22 mouse cellular contexts compared by ENCODE assay signal in genomic region chr9:90961436-90961835, GRCm38 (mm10).
"Had no signal": no experiment of that assay in that cellular context is flagged by ENCODE, and none has a peak within 500 bp of the region (broad histone marks: within the 10 kb centered on the region; RNA-seq: fewer than 3 reads in every experiment).

No protein-coding gene starts in this region.

- H3K4me1 ChIP-seq: intestine, embryonic 15.5 days; kidney, embryonic 15.5 days; liver, embryonic 12.5 days; liver, embryonic 15.5 days; midbrain, embryonic 12.5 days; midbrain, embryonic 15.5 days; neural tube, embryonic 12.5 days; neural tube, embryonic 15.5 days; stomach, embryonic 15.5 days had no signal

- DNase-seq: kidney, adult 11 months; kidney, adult 8-10 months; kidney, postnatal 14 days; kidney, postnatal 4 days; layer of hippocampus, adult 9-11 months; liver; lung, adult 18-20 months; right cerebral cortex, adult 18-20 months; right cerebral cortex, postnatal 14 days; right cerebral cortex, postnatal 4 days; thymus, postnatal 25 days had no signal

- H3K4me3 ChIP-seq: intestine, embryonic 15.5 days; kidney, embryonic 15.5 days; layer of hippocampus, adult 2 months; liver, embryonic 12.5 days; liver, embryonic 15.5 days; midbrain, embryonic 12.5 days; midbrain, embryonic 15.5 days; neural tube, embryonic 12.5 days; neural tube, embryonic 15.5 days; stomach, embryonic 15.5 days had no signal

- H3K9me3 ChIP-seq: intestine, embryonic 15.5 days; kidney, embryonic 15.5 days; liver, embryonic 12.5 days; liver, embryonic 15.5 days; midbrain, embryonic 12.5 days; midbrain, embryonic 15.5 days; neural tube, embryonic 12.5 days; neural tube, embryonic 15.5 days; stomach, embryonic 15.5 days had no signal

- H3K4me2 ChIP-seq: intestine, embryonic 15.5 days; kidney, embryonic 15.5 days; liver, embryonic 12.5 days; liver, embryonic 15.5 days; midbrain, embryonic 12.5 days; midbrain, embryonic 15.5 days; neural tube, embryonic 12.5 days; neural tube, embryonic 15.5 days; stomach, embryonic 15.5 days had no signal

- H3K9ac ChIP-seq: intestine, embryonic 15.5 days; kidney, embryonic 15.5 days; liver, embryonic 12.5 days; liver, embryonic 15.5 days; midbrain, embryonic 12.5 days; midbrain, embryonic 15.5 days; neural tube, embryonic 12.5 days; neural tube, embryonic 15.5 days; stomach, embryonic 15.5 days had no signal

- H3K27me3 ChIP-seq: intestine, embryonic 15.5 days; kidney, embryonic 15.5 days; liver, embryonic 12.5 days; liver, embryonic 15.5 days; midbrain, embryonic 12.5 days; midbrain, embryonic 15.5 days; neural tube, embryonic 12.5 days; neural tube, embryonic 15.5 days; stomach, embryonic 15.5 days had no signal

- H3K27ac ChIP-seq: intestine, embryonic 15.5 days; kidney, embryonic 15.5 days; layer of hippocampus, adult 2 months; liver, embryonic 12.5 days; liver, embryonic 15.5 days; macrophage; midbrain, embryonic 12.5 days; midbrain, embryonic 15.5 days; neural tube, embryonic 12.5 days; neural tube, embryonic 15.5 days; stomach, embryonic 15.5 days had no signal

- ATAC-seq: intestine, embryonic 15.5 days; liver, embryonic 12.5 days; midbrain, embryonic 15.5 days had no signal

- H3K36me3 ChIP-seq: intestine, embryonic 15.5 days; kidney, embryonic 15.5 days; liver, embryonic 12.5 days; liver, embryonic 15.5 days; midbrain, embryonic 12.5 days; midbrain, embryonic 15.5 days; neural tube, embryonic 12.5 days; neural tube, embryonic 15.5 days; stomach, embryonic 15.5 days had no signal
